Mouse (Mus musculus): ENCODE measurements around the gene Tmem132d.

- no peak for TF ChIP-seq CTCF (IDR thresholded peaks at IDR 0.05; ENCODE audit: low read depth)
- TF ChIP-seq EP300 (IDR thresholded peaks at IDR 0.05; ENCODE audit: low read depth) = no peak
These were observed 296.1 kb downstream of the Tmem132d start for GRCm38 (mm10) chr5:128136818-128137217.
